Mouse (Mus musculus) midbrain, embryonic 12.5 days (tissue): Measurements from ENCODE around the gene Timm22. TPM values are rescaled to one million over a fixed set of nuclear protein-coding genes. Genes with fewer than 3 reads are reported as not detected.

Experiments used
- ATAC-seq: fragments of 200-750 bp; cut with Nextera tagmentation; 2 replicates; pipeline ENCODE4 v1.8.0; 2017; ENCODE audit warnings: low read depth, moderate TSS enrichment, moderate library complexity; ENCODE audit not compliant: low FRiP score
- H3K27ac ChIP-seq: fragments of 300-500 bp; sonication (generic); replicated peaks from 2 replicates; pipeline ENCODE4 v1.5.1; 2016; ENCODE audit warnings: mild to moderate bottlenecking
- H3K27me3 ChIP-seq: fragments of 300-500 bp; sonication (generic); 2 replicates; pipeline ENCODE4 v1.6.1; 2016; ENCODE audit warnings: mild to moderate bottlenecking
- H3K36me3 ChIP-seq: fragments of 300-500 bp; sonication (generic); 2 replicates; pipeline ENCODE4 v1.6.1; 2016
- H3K4me1 ChIP-seq: fragments of 300-500 bp; sonication (generic); 2 replicates; pipeline ENCODE4 v1.6.1; 2016
- H3K4me2 ChIP-seq: fragments of 300-500 bp; sonication (generic); replicated peaks from 2 replicates; pipeline ENCODE4 v1.6.1; 2016; ENCODE audit warnings: mild to moderate bottlenecking, moderate library complexity
- H3K4me3 ChIP-seq: fragments of 300-500 bp; sonication (generic); 2 replicates; pipeline ENCODE4 v1.5.1; 2016; ENCODE audit warnings: mild to moderate bottlenecking
- H3K9ac ChIP-seq: fragments of 300-500 bp; sonication (generic); replicated peaks from 2 replicates; pipeline ENCODE4 v1.6.1; 2016; ENCODE audit warnings: mild to moderate bottlenecking, moderate library complexity
- H3K9me3 ChIP-seq: fragments of 300-500 bp; sonication (generic); 2 replicates; pipeline ENCODE4 v1.6.1; 2016; ENCODE audit warnings: mild to moderate bottlenecking
- WGBS: fragments of 180-500 bp; shearing (Covaris S2); methylation state at CpG from one replicate; pipeline ENCODE4 v1.1.7; 2016; 5-methylcytosine and 5-hydroxymethylcytosine counted together
- polyA plus RNA-seq: library from polyadenylated mRNA; unstranded; fragments of >200 nt; fragmentation: Nextera tagmentation; extraction: Ambion mirVana; gene quantifications from 2 replicates; pipeline ENCODE4 v1.2.1, GENCODE M21; 2016

Gene Timm22
- polyA plus RNA-seq, 1 experiment from 2014 or later = 113 TPM

- WGBS = under 1% methylated on average over 26 of the region's 26 CpGs
These were observed 9.0 kb upstream of the Timm22 start for GRCm38 (mm10) chr11:76397650-76398311.

GRCm38 (mm10) chr11:76398312-76398797, 8.4 kb upstream of the Timm22 start:
- peak overlapping the region; percentile 77 for H3K4me3 ChIP-seq
- H3K27me3 ChIP-seq = peaks cover 15% of the 10 kb centered on the region
- H3K9me3 ChIP-seq = no peaks in the 10 kb centered on the region
- peak overlapping the region; percentile 84 for H3K27ac ChIP-seq
- peak; percentile 73 for ATAC-seq
- H3K36me3 ChIP-seq = no peaks in the 10 kb centered on the region
- peak overlapping the region; percentile 77 for H3K9ac ChIP-seq
- peaks cover 22% of the 10 kb centered on the region for H3K4me1 ChIP-seq
- 0% methylated on average over 33 of the region's 33 CpGs for WGBS
- peak overlapping the region; percentile 93 for H3K4me2 ChIP-seq

More at GRCm38 (mm10) chr11:76397650-76398311, 9.0 kb upstream of the Timm22 start:
- Histone ChIP-seq H3K9ac (peak overlapping the region; percentile 77), H3K27ac (peak overlapping the region; percentile 84), H3K27me3 (peaks cover 11% of the 10 kb centered on the region; the same call in 1 of the 2 replicates), H3K9me3 (no peaks in the 10 kb centered on the region), H3K4me3 (peak overlapping the region; percentile 77), H3K4me2 (peak overlapping the region; percentile 93), H3K4me1 (peaks cover 26% of the 10 kb centered on the region), H3K36me3 (0 out of 2 replicates have a peak, but pooled peaks cover 3% of the 10 kb centered on the region)
- ATAC-seq = peak; percentile 20; the same call in 1 of the 2 replicates

- Histone ChIP-seq H3K36me3 (no peaks in the 10 kb centered on the region), H3K4me2 (peak within 1 kb of the TSS; percentile 93), H3K9ac (peak within 1 kb of the TSS; percentile 77), H3K4me3 (peak within 1 kb of the TSS; percentile 77), H3K27ac (peak within 1 kb of the TSS; percentile 84), H3K27me3 (peaks cover 15% of the 10 kb centered on the region), H3K4me1 (peaks cover 22% of the 10 kb centered on the region), H3K9me3 (no peaks in the 10 kb centered on the region)
- peak; percentile 91 for ATAC-seq
- WGBS = under 1% methylated on average over 47 of the region's 70 CpGs
These were observed 7.8 kb upstream of the Timm22 start, which contains the start of gene Nxn for GRCm38 (mm10) chr11:76398798-76399586. Gene Nxn, minus strand, starts transcription at chr11:76399140.

DNA sequence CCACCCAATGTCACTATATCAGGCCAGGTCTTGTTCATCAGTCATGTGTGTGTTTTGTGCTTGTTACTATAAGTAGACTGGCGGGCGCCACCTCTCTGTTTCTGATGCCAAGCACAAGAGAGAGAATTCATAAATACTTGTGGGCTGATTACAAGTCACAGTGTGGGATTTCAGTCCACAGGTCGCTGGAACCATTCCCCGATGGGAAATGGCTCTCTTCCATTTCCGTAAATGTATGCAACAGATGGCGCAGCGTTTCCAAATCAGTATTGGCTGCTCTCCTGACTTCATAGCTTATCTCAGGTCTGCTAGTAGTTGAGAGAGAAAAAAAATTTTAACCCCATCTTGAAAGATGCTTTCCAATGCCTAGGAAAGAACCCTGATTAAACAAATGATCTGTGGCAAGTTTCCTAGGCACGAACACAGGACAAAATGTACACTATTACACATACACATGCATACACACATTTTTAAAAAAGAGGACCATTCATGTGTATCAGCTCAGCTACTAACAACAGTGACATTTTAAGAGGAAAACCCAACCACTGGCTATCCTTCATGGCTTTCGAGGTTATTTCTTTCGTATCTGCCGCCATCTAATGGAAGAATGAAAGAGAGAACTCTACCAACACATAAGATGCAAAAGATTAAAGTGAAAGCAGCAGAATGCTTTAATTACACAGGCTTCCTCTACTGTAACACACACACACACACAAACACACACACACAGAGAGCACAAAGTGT, 7.0 kb upstream of the Timm22 start:
- Histone ChIP-seq H3K36me3 (no peaks in the 10 kb centered on the region), H3K4me3 (peak overlapping the region; percentile 77; the same call in 1 of the 2 replicates), H3K9ac (no peak overlapping the region), H3K4me1 (peaks cover 20% of the 10 kb centered on the region), H3K9me3 (no peaks in the 10 kb centered on the region), H3K27me3 (peaks cover 20% of the 10 kb centered on the region), H3K27ac (peak overlapping the region; percentile 84; the same call in 1 of the 2 replicates), H3K4me2 (peak overlapping the region; percentile 93)
- 14% methylated on average over 11 of the region's 11 CpGs for WGBS
- ATAC-seq = no peak

DNA sequence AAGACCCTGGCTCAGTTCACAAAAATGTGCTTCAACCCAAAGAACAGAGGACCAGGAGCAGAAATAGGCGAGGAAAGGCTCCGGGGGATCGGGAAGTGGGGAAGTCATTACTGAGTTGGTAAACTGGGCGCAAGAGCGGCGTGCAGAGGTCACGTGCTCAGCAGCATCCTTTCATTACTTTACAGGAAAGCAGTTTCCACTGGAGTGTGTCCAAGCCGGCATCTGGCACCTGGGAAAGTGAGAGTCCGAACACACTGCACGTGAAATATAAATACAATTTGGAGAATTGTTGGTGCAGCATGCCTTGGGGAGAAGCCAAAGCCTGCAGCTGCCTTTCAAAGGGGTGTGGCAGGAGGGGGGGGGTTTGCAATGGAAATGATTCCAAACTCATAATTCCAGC, 5.4 kb upstream of the Timm22 start:
- H3K4me1 ChIP-seq = peaks cover 16% of the 10 kb centered on the region
- no peak overlapping the region for H3K9ac ChIP-seq
- H3K27ac ChIP-seq = no peak overlapping the region
- H3K27me3 ChIP-seq = peaks cover 28% of the 10 kb centered on the region
- no peaks in the 10 kb centered on the region for H3K9me3 ChIP-seq
- H3K36me3 ChIP-seq = no peaks in the 10 kb centered on the region
- no peak for ATAC-seq
- WGBS = 78% methylated on average over 10 of the region's 10 CpGs
- no peak overlapping the region for H3K4me3 ChIP-seq
- no peak overlapping the region for H3K4me2 ChIP-seq

- H3K27me3 ChIP-seq = peaks cover 28% of the 10 kb centered on the region
- H3K4me2 ChIP-seq = no peak overlapping the region
- 70% methylated on average over 4 of the region's 4 CpGs for WGBS
- H3K36me3 ChIP-seq = no peaks in the 10 kb centered on the region
- ATAC-seq = no peak
- peaks cover 6% of the 10 kb centered on the region for H3K4me1 ChIP-seq
- H3K9me3 ChIP-seq = no peaks in the 10 kb centered on the region
- H3K9ac ChIP-seq = 0 out of 2 replicates have a peak overlapping the region, but pooled peaks have one; percentile 12
- no peak overlapping the region for H3K27ac ChIP-seq
- H3K4me3 ChIP-seq = no peak overlapping the region
These were observed 1.6 kb upstream of the Timm22 start for GRCm38 (mm10) chr11:76405113-76405512.

DNA sequence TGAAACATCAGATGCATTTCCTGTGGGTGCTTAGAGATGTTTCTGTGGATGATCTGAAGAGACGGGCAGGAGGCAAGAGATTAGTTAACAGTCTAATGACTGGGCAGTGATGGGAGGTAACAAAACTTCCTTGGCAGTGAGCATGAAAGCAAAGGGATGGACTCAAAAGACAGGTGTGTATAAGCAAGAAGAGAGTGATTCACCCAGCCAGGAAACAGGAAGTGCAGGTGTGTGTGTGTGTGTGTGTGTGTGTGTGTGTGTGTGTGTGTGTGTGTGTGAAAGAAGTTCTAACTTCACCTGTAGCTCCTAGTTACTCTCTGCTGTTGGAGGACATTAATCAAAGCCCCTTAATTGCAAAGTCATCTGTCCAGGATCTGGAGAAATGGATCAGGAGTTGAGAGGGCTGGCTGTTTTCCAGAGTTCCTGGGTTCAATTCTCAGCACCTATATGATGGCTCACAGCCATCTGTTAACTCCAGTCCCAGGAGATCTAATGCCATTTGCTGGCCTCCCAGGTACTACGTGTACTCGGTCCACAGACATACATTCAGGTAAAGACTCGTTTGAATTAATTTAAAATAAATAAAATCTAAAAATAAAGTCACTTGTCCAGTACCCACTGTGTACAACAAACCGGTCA, 1.0 kb upstream of the Timm22 start:
- H3K4me3 ChIP-seq = no peak overlapping the region
- H3K36me3 ChIP-seq = no peaks in the 10 kb centered on the region
- no peak overlapping the region for H3K4me2 ChIP-seq
- no peak for ATAC-seq
- 83% methylated on average over 5 of the region's 5 CpGs for WGBS
- H3K9me3 ChIP-seq = no peaks in the 10 kb centered on the region
- no peak overlapping the region for H3K27ac ChIP-seq
- H3K9ac ChIP-seq = no peak overlapping the region
- peaks cover 6% of the 10 kb centered on the region for H3K4me1 ChIP-seq
- peaks cover 22% of the 10 kb centered on the region for H3K27me3 ChIP-seq

DNA sequence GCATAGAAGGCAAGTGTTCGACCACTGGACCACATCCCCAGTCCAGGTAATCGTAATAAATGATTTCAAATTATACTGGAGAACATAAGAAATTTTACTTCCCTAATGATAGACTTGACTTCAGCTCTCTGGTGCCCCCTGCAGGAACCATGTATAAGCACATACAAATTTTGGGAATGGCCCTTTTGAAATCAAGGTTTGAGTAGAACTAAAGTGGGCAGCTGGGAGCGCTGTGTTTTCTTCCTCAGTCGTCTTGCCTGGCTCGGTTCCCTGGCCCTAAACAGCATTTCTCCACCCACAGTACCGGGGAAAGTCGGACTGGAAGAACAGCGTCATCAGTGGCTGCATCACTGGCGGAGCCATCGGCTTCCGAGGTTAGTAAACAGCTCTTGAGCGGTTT, 4.1 kb downstream of the Timm22 start:
- Histone ChIP-seq H3K36me3 (peaks cover 34% of the 10 kb centered on the region), H3K9ac (no peak overlapping the region)

GRCm38 (mm10) chr11:76413202-76413601, 6.5 kb downstream of the Timm22 start:
- WGBS = 89% methylated on average over 4 of the region's 4 CpGs
- no peak for ATAC-seq

More for the DNA sequence above, 4.1 kb downstream of the Timm22 start:
- H3K27me3 ChIP-seq = no peaks in the 10 kb centered on the region
- no peak overlapping the region for H3K4me3 ChIP-seq
- no peak for ATAC-seq
- no peak overlapping the region for H3K4me2 ChIP-seq
- H3K9me3 ChIP-seq = no peaks in the 10 kb centered on the region
- 74% methylated on average over 12 of the region's 12 CpGs for WGBS
- no peak overlapping the region for H3K27ac ChIP-seq
- H3K4me1 ChIP-seq = peaks cover 6% of the 10 kb centered on the region

DNA sequence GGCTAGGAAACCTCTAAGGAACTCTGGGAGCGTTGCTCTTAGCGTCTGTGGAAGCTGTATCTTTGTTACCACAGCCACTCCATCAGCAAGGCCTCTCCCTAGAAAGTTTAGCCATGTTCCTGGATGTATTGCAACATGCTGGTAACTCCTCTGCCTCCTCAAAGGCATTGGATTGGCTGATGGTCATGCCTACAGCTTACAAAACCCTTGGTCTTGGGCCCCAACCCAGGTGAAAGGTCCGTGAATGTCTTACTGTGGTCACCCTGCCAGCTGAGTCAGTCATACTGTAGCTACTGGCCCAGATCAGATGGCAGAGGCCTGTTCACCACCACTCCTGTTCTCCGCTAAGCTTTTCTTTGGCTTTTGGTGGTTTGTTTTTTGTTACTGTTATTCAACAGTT, 8.2 kb downstream of the Timm22 start:
- WGBS = 90% methylated on average over 4 of the region's 4 CpGs
- Histone ChIP-seq H3K4me2 (no peak overlapping the region), H3K9ac (no peak overlapping the region), H3K4me3 (no peak overlapping the region), H3K27ac (no peak overlapping the region), H3K27me3 (no peaks in the 10 kb centered on the region), H3K9me3 (no peaks in the 10 kb centered on the region), H3K4me1 (no peaks in the 10 kb centered on the region), H3K36me3 (peaks cover 75% of the 10 kb centered on the region)
- ATAC-seq = no peak

More at GRCm38 (mm10) chr11:76413202-76413601, 6.5 kb downstream of the Timm22 start:
- H3K36me3 ChIP-seq = peaks cover 57% of the 10 kb centered on the region
- H3K9me3 ChIP-seq = no peaks in the 10 kb centered on the region
- no peaks in the 10 kb centered on the region for H3K27me3 ChIP-seq
- H3K9ac ChIP-seq = no peak overlapping the region
- H3K27ac ChIP-seq = no peak overlapping the region
- H3K4me1 ChIP-seq = no peaks in the 10 kb centered on the region
- H3K4me2 ChIP-seq = no peak overlapping the region
- no peak overlapping the region for H3K4me3 ChIP-seq

DNA sequence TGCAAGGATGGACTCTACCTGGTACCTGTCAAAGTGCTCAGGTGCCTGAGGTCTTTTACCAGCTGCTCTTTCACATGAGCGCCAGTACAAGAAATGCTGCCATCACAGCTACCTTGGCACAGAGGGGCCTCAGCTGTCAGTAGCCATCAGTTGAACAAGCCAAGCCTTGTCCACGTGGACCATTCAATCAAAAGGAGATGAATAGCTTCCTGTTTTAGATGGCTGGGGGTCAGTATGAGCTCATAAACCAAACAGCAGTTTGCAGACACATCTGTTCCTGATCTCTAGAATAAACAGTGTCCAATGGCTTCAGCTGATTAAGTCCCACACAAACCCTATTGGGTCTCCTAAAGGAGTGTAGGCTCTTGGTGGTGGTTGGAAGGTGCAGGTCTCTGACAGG, 9.2 kb downstream of the Timm22 start:
- Histone ChIP-seq H3K4me1 (no peaks in the 10 kb centered on the region), H3K27me3 (no peaks in the 10 kb centered on the region), H3K36me3 (peaks cover 79% of the 10 kb centered on the region), H3K27ac (no peak overlapping the region), H3K9me3 (no peaks in the 10 kb centered on the region), H3K4me2 (no peak overlapping the region), H3K4me3 (no peak overlapping the region), H3K9ac (no peak overlapping the region)
- ATAC-seq = no peak
- 61% methylated on average over 2 of the region's 2 CpGs for WGBS
